Mouse (Mus musculus): Measurements from ENCODE around the gene Surf2.
"Not testable (repeated sequence)": the region's sequence is repeated elsewhere in the genome, so short reads cannot be mapped to it uniquely, and the experiment has no call there.

Gene Surf2

GRCm38 (mm10) chr2:26915927-26916728 is at the start of gene Surf2, which contains the start of gene Surf1:
Surf2 (plus strand) TSS chr2:26916367.
Surf1 (minus strand) TSS chr2:26916530.
- peak; percentile 91 for DNase-seq (ENCODE audit: low spot score)

GRCm38 (mm10) chr2:26870666-26871065 is 45.5 kb upstream of the Surf2 start:
- no peak for DNase-seq (ENCODE audit: low spot score)

- no peak for DNase-seq (ENCODE audit: low spot score)
These were observed 37.6 kb upstream of the Surf2 start for GRCm38 (mm10) chr2:26878571-26878970.

- DNase-seq (ENCODE audit: low spot score), result not testable (repeated sequence)
These were observed 30.6 kb upstream of the Surf2 start for GRCm38 (mm10) chr2:26885541-26885940.

GRCm38 (mm10) chr2:26886170-26886569 is 30.0 kb upstream of the Surf2 start:
- not testable (repeated sequence) for DNase-seq (ENCODE audit: low spot score)

GRCm38 (mm10) chr2:26895898-26896297 is 20.3 kb upstream of the Surf2 start:
- DNase-seq (ENCODE audit: low spot score), result no peak

- no peak for DNase-seq (ENCODE audit: low spot score)
These were observed 15.4 kb upstream of the Surf2 start for GRCm38 (mm10) chr2:26900731-26901130.

- DNase-seq (ENCODE audit: low spot score), result no peak
These were observed 14.2 kb upstream of the Surf2 start for GRCm38 (mm10) chr2:26901834-26902400.

GRCm38 (mm10) chr2:26902467-26903220 is 13.5 kb upstream of the Surf2 start, which contains the start of gene Surf6:
Surf6 (minus strand) TSS chr2:26902879.
- peak; percentile 98 for DNase-seq (ENCODE audit: low spot score)

GRCm38 (mm10) chr2:26903311-26903710 is 12.9 kb upstream of the Surf2 start:
- no peak for DNase-seq (ENCODE audit: low spot score)

- DNase-seq (ENCODE audit: low spot score), result no peak
These were observed 10.2 kb upstream of the Surf2 start for GRCm38 (mm10) chr2:26905936-26906335.

- DNase-seq (ENCODE audit: low spot score), result no peak
These were observed 9.7 kb upstream of the Surf2 start for GRCm38 (mm10) chr2:26906431-26906830.

- peak; percentile 66 for DNase-seq (ENCODE audit: low spot score)
These were observed 9.1 kb upstream of the Surf2 start for GRCm38 (mm10) chr2:26907109-26907508.

GRCm38 (mm10) chr2:26908710-26909386 is 7.3 kb upstream of the Surf2 start:
- no peak for DNase-seq (ENCODE audit: low spot score)

GRCm38 (mm10) chr2:26909387-26909784 is 6.8 kb upstream of the Surf2 start:
- no peak for DNase-seq (ENCODE audit: low spot score)

- peak; percentile 97 for DNase-seq (ENCODE audit: low spot score)
These were observed 5.8 kb upstream of the Surf2 start, which contains the start of the genes Med22 and Rpl7a for GRCm38 (mm10) chr2:26910124-26910993. Med22 (minus strand) TSS chr2:26910677. Rpl7a (plus strand) TSS chr2:26910764.

- peak; percentile 80 for DNase-seq (ENCODE audit: low spot score)
These were observed 5.0 kb upstream of the Surf2 start for GRCm38 (mm10) chr2:26910994-26911765.

GRCm38 (mm10) chr2:26912253-26912770 is 3.9 kb upstream of the Surf2 start:
- DNase-seq (ENCODE audit: low spot score), result no peak

- no peak for DNase-seq (ENCODE audit: low spot score)
These were observed 2.6 kb upstream of the Surf2 start for GRCm38 (mm10) chr2:26913416-26914147.
